Mouse (Mus musculus): ENCODE measurements around the gene Xylt1.
A peak's percentile ranks its signal among the peaks of the same experiment; 100 is the strongest.

Gene Xylt1

DNA sequence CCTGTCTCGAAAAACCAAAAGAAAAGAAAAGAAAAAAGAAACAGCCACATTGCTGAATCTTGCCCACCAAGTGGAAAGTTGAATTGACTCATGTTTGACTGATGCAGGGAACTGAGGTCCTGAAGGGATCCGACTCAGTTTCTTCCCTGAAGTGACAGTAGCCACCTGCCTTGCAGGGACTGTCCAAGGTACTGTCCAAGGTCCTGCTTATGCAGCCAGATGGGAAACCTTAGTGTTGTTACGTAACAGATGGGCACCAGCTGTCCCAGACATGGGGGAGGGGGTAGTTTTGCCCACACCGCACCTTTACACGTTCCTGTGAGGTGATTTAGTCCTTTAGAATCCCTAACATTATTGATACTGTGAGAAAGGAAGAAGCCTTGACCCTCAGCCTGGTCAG is 235.5 kb downstream of the Xylt1 start:
- Histone ChIP-seq H3K27me3 (ENCODE audit: control insufficient read depth, insufficient read depth, low read length, poor library complexity, severe bottlenecking) (no peaks in the 10 kb centered on the region), H3K36me3 (ENCODE audit: control insufficient read depth, insufficient read depth, low read length, poor library complexity, severe bottlenecking) (no peaks in the 10 kb centered on the region)
- DNase-seq (ENCODE audit: low read depth, low spot score) = peak; percentile 58

DNA sequence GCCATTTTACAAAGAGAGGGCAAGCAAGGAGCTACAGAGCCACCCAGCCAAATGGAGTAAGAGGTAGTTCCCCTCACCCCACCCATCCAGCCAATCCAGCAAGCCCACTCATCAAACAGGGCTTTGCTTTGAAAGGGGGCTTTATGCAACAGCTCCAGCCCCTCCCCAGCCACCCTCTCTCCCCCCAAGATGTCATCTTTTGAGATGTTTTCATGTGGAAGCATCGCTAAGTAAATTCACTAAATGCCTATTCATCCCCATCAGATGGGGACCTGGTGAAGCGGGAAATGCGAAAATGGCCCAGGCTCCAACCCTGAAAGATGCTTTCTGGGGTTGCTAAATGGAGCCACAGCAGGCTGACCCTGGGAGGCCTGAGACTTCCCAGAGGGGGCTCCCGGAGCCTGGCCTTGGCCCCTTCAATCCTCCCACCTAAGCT is 238.0 kb downstream of the Xylt1 start:
- no peaks in the 10 kb centered on the region for H3K36me3 ChIP-seq (ENCODE audit: control insufficient read depth, insufficient read depth, low read length, poor library complexity, severe bottlenecking)
- DNase-seq (ENCODE audit: low read depth, low spot score) = no peak
- H3K27me3 ChIP-seq (ENCODE audit: control insufficient read depth, insufficient read depth, low read length, poor library complexity, severe bottlenecking) = no peaks in the 10 kb centered on the region

DNA sequence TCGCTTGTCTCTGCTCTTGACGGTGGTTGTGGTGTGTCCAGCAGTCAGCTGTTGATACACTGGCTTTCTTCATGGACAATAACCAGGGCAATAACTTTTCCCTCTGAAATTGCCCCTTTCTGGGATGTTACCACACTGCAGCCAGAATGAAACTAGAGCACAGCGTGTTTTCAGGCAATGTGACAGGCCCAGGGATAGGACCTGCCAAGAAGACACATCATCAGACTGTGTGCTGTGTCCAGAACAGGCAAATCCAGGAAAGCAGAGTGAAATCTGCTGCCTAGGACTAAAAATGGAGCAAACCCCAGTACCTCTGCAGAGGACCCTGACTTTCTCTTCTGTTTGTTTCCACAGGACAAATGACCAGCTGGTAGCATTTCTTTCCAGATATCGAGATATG is 240.8 kb downstream of the Xylt1 start:
- no peak for DNase-seq (ENCODE audit: low read depth, low spot score)
- no peaks in the 10 kb centered on the region for H3K27me3 ChIP-seq (ENCODE audit: control insufficient read depth, insufficient read depth, low read length, poor library complexity, severe bottlenecking)
- H3K36me3 ChIP-seq (ENCODE audit: control insufficient read depth, insufficient read depth, low read length, poor library complexity, severe bottlenecking) = no peaks in the 10 kb centered on the region; the same call in 1 of the 2 replicates

DNA sequence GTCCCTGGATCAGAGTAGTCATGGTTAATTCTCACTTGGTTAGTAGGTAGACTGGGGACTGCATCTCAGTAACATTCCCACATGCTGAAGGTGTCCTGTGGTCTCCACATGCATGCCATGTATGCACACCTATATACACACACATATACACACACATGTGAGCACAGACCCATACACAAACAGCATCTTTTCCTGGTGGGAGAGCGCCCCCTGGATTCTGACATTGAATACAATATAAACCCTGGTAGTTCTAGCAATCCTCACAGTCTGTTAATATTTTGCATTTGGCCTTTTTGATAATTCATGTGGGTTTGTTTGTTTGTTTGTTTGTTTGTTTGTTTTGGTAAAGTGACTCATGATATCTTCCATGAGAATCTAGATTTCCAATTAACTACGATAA is 242.0 kb downstream of the Xylt1 start:
- H3K36me3 ChIP-seq (ENCODE audit: control insufficient read depth, insufficient read depth, low read length, poor library complexity, severe bottlenecking) = no peaks in the 10 kb centered on the region; the same call in 1 of the 2 replicates
- H3K27me3 ChIP-seq (ENCODE audit: control insufficient read depth, insufficient read depth, low read length, poor library complexity, severe bottlenecking) = no peaks in the 10 kb centered on the region
- peak; percentile 74 for DNase-seq (ENCODE audit: low read depth, low spot score)

DNA sequence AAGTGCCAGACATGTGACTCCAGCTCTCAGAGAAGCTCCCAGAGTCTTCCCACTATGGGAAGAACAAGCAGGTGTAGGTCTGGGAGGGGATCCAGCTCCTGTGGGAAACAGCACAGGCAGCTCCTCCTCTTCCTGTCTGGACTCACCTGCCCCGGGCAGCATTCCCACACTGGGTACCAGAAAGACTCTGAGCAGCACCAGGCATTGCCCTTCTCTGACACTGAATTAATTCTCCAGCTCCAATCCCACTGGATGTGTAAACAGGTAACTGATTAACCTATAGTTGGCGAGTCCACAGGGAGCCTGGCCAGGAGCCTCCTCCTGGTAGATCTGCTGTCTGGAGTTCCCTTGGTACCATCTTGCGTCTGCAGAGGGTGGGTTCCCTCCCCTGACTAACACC is 248.0 kb downstream of the Xylt1 start:
- DNase-seq (ENCODE audit: low read depth, low spot score) = no peak
- peaks cover 4% of the 10 kb centered on the region; the same call in 1 of the 2 replicates for H3K36me3 ChIP-seq (ENCODE audit: control insufficient read depth, insufficient read depth, low read length, poor library complexity, severe bottlenecking)

DNA sequence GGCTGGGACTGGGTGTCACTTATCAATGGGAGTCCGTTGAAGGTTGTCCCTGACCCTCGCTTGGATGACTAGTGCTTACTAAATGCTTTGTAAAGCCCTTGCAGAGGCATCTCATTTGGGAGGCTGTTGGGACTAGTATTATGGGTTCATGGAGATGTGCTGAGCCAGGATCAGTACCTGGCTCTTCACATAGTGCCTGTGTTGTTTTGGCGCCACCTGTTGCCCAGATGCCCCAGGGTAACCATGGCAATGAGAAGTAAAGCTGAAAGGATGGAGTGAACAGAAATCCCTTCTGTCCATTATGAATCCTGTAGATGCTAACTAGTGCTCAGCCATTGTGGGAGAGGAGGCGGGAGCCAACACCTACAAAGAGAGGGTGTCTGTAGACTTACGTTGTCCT is 249.9 kb downstream of the Xylt1 start:
- DNase-seq (ENCODE audit: low read depth, low spot score) = peak; percentile 74
- 0 out of 2 replicates have a peak, but pooled peaks cover 4% of the 10 kb centered on the region for H3K36me3 ChIP-seq (ENCODE audit: control insufficient read depth, insufficient read depth, low read length, poor library complexity, severe bottlenecking)
- no peaks in the 10 kb centered on the region for H3K27me3 ChIP-seq (ENCODE audit: control insufficient read depth, insufficient read depth, low read length, poor library complexity, severe bottlenecking)

More for the DNA sequence above, 248.0 kb downstream of the Xylt1 start:
- no peaks in the 10 kb centered on the region for H3K27me3 ChIP-seq (ENCODE audit: control insufficient read depth, insufficient read depth, low read length, poor library complexity, severe bottlenecking)

DNA sequence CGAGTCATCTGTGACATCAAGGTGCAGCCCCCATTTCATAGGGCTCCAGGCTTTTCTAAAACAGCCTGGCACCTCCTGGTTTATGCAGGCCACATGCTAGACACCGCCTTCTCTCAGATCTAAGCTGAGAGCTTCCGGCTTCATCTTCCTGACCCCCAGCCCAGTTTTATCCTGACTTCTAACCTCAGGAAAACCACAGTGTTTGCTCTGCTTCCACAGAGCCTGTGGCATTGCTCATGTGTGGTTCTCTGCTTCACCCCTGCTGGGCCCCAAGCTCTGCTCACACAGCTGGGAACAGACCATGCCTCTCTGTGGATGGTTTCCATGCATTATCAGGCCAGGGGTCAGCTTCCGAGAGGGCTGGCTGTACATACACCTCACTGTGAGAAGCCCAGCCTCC is 254.8 kb downstream of the Xylt1 start:
- Histone ChIP-seq H3K27me3 (ENCODE audit: control insufficient read depth, insufficient read depth, low read length, poor library complexity, severe bottlenecking) (no peaks in the 10 kb centered on the region), H3K36me3 (ENCODE audit: control insufficient read depth, insufficient read depth, low read length, poor library complexity, severe bottlenecking) (peaks cover 8% of the 10 kb centered on the region)
- DNase-seq (ENCODE audit: low read depth, low spot score) = no peak

DNA sequence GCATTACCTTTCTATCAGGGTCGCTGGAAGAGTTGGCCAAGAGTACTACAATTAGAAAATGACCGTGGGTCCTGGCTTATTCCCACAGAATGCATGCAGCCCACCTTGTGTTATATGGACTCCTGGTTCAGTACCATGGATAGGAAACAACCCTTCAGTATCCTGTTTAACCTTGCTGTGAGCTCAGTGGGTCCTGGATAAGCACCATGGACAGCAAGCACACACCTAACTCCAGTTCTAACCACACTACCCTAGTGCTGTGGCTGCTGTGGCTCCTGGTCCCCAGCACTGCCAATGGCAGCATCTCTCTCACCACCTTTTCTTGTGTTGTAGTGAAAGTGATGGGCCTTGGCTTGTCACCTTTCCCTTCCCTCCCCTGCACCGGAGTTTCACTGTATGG is 255.9 kb downstream of the Xylt1 start:
- Histone ChIP-seq H3K36me3 (ENCODE audit: control insufficient read depth, insufficient read depth, low read length, poor library complexity, severe bottlenecking) (peaks cover 6% of the 10 kb centered on the region), H3K27me3 (ENCODE audit: control insufficient read depth, insufficient read depth, low read length, poor library complexity, severe bottlenecking) (no peaks in the 10 kb centered on the region)
- no peak for DNase-seq (ENCODE audit: low read depth, low spot score)

DNA sequence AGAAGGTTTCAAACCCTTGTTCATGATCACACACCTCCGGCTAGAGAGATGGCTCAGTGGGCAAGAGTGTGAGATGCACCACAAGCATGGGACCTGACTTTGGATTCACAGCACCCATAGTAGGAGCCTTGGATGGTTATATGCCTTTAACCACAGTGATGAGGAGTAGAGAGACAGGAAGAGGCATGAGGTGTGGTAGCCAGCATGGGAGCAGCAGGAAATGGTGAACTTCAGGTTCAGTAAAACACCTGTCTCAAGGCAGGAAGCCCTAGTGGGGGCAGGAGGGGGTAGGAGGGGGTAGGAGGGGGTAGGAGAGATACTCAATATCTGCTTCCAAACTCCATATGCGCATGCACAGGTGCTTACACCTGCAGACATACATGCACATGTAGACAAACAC is 257.2 kb downstream of the Xylt1 start:
- Histone ChIP-seq H3K36me3 (ENCODE audit: control insufficient read depth, insufficient read depth, low read length, poor library complexity, severe bottlenecking) (peaks cover 6% of the 10 kb centered on the region), H3K27me3 (ENCODE audit: control insufficient read depth, insufficient read depth, low read length, poor library complexity, severe bottlenecking) (no peaks in the 10 kb centered on the region)
- no peak for DNase-seq (ENCODE audit: low read depth, low spot score)

DNA sequence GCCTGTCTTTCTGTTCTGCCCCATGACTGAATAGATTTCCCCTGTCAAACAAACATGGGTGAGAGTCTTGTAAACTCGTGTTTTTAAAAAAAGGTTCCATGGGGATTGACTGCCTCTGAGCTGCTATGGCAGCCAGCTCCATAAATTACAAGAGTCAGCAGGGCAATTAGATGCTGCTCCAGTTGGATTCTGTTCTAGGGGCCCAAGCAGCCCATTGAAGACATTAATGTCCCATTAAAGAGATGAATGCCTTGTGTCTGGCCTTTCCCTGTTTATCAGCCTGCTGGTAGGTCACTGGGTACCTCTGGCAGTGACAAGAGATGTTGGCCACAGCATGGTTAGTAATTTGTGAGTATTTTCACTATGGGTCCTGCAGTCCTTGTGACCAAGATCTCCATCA is 271.9 kb downstream of the Xylt1 start:
- peaks cover 6% of the 10 kb centered on the region for H3K36me3 ChIP-seq (ENCODE audit: control insufficient read depth, insufficient read depth, low read length, poor library complexity, severe bottlenecking)
- H3K27me3 ChIP-seq (ENCODE audit: control insufficient read depth, insufficient read depth, low read length, poor library complexity, severe bottlenecking) = no peaks in the 10 kb centered on the region
- no peak for DNase-seq (ENCODE audit: low read depth, low spot score)

DNA sequence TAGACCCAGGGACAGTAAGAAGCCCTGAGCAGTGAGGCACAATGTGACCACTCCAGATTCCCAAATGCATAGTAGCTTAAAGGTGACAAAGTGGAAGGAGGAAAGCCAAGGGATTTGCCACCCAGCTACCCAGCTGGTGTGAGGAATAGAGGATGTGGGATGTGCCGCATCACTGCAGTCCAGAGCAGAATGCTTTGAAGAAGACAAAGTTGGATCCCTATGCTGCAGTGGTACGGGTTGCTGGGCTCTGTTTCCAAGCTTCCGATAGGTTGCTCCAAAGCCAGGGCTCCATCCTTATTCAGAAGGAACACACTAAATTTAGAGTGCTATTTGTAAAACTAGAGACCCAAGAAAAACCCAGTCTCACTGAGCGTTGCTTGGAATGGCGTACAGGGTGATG is 275.0 kb downstream of the Xylt1 start:
- H3K27me3 ChIP-seq (ENCODE audit: control insufficient read depth, insufficient read depth, low read length, poor library complexity, severe bottlenecking) = no peaks in the 10 kb centered on the region
- DNase-seq (ENCODE audit: low read depth, low spot score) = no peak
- H3K36me3 ChIP-seq (ENCODE audit: control insufficient read depth, insufficient read depth, low read length, poor library complexity, severe bottlenecking) = peaks cover 11% of the 10 kb centered on the region

DNA sequence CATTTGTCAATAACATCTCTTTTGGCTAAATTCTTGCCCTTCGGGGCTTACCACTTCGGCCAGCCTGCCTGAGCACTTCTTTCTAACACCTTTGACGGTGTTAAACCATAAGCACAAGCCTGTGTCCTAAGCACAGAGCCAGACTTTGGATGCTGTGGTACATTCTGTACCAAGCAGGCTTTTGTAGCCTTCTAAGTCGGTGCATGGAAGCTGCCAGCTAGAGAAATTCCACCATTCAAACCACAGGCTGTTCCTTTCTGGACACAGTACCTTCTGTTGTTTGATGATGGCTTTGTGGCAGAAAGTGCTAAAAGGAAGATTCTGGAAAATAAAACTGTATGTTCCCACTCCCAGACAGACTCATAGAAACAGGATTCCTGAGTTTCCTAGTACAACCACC is 277.4 kb downstream of the Xylt1 start:
- H3K27me3 ChIP-seq (ENCODE audit: control insufficient read depth, insufficient read depth, low read length, poor library complexity, severe bottlenecking) = no peaks in the 10 kb centered on the region
- no peak for DNase-seq (ENCODE audit: low read depth, low spot score)
- H3K36me3 ChIP-seq (ENCODE audit: control insufficient read depth, insufficient read depth, low read length, poor library complexity, severe bottlenecking) = peaks cover 8% of the 10 kb centered on the region

DNA sequence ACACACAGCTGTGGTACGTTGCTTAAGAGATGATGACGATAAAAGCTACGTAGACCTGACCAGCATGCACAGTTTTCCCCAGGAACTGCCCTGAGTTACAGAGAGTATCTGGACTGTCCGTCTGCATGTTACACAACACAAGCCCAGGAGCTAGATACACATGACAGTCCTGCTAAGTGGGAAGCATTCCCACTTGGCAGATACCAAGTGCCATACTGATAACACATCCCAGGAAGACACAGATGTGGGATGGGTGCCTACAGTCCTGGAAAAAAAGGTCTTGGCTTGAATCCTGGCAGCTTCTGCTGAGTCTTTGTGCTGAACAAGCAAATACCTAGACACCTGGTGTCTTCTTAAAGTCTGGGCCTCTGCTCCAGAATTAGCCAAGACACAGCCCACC is 278.0 kb downstream of the Xylt1 start:
- Histone ChIP-seq H3K36me3 (ENCODE audit: control insufficient read depth, insufficient read depth, low read length, poor library complexity, severe bottlenecking) (peaks cover 8% of the 10 kb centered on the region), H3K27me3 (ENCODE audit: control insufficient read depth, insufficient read depth, low read length, poor library complexity, severe bottlenecking) (no peaks in the 10 kb centered on the region)
- no peak for DNase-seq (ENCODE audit: low read depth, low spot score)

DNA sequence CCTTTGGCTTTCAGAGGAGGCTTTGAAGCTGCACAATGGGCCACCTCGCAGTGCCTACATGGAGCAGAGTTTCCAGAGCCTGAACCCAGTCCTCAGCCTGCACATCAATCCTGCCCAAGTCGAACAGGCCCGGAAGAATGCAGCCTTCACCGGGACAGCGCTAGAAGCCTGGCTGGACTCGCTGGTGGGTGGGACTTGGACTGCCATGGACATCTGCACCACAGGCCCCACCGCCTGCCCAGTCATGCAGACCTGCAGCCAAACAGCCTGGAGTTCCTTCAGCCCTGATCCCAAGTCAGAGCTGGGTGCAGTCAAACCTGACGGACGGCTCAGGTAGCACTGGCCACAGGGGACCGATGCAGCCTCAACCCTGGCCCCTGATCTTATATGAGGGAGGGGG is 286.5 kb downstream of the Xylt1 start:
- no peaks in the 10 kb centered on the region for H3K27me3 ChIP-seq (ENCODE audit: control insufficient read depth, insufficient read depth, low read length, poor library complexity, severe bottlenecking)
- peaks cover 7% of the 10 kb centered on the region; the same call in 1 of the 2 replicates for H3K36me3 ChIP-seq (ENCODE audit: control insufficient read depth, insufficient read depth, low read length, poor library complexity, severe bottlenecking)
- DNase-seq (ENCODE audit: low read depth, low spot score) = no peak

DNA sequence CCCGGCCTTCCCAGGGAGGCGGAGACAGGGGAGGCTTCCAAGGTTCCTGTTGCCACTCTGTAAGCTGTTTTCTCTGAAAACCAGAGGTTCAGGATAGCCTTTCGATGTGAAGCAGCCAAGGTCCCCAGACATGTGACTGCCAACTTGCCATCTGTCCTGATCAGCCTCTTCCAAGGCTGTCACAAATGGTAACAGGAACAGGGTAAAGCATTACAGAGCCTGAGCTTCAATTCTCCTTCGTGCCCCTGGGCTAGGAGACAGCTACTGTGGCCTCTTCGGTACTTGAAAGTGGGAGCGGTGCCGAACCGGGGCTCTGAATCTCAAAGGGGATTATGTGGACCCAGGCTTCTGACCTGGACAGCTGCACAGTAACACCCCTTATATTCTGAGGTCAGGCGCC is 287.4 kb downstream of the Xylt1 start:
- no peak for DNase-seq (ENCODE audit: low read depth, low spot score)
- Histone ChIP-seq H3K36me3 (ENCODE audit: control insufficient read depth, insufficient read depth, low read length, poor library complexity, severe bottlenecking) (peaks cover 7% of the 10 kb centered on the region; the same call in 1 of the 2 replicates), H3K27me3 (ENCODE audit: control insufficient read depth, insufficient read depth, low read length, poor library complexity, severe bottlenecking) (no peaks in the 10 kb centered on the region)

DNA sequence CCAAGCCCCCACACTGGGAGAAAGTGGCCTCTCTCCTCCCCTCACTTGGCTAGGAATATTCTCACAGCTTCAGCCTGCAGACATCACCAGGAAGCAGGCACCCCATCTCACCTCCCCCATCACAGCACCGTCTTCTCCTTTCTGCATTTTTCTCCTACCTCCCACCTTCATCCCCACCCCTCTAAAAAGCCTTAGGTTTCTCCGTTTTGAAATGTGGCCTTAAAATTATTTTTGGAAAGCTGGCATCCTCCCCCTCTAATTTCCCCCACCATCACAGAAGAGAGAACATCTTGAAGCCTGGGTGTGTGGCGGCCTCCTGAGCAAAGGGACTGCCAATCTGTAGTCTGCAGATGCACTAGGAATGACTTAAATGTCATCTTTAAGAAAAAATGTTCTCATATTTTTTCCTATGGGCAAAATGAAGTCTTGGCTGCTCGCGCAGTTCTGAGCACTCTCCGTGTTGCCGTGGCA is 291.4 kb downstream of the Xylt1 start:
- no peak for DNase-seq (ENCODE audit: low read depth, low spot score)
- Histone ChIP-seq H3K36me3 (ENCODE audit: control insufficient read depth, insufficient read depth, low read length, poor library complexity, severe bottlenecking) (peaks cover 7% of the 10 kb centered on the region; the same call in 1 of the 2 replicates), H3K27me3 (ENCODE audit: control insufficient read depth, insufficient read depth, low read length, poor library complexity, severe bottlenecking) (no peaks in the 10 kb centered on the region)

All from splenic B cell, adult 2 months (primary cell).